Mouse (Mus musculus) T-helper 2 cell (primary cell): ENCODE data around the gene Cep152.

Experiments
- in situ Hi-C: fragments of 300-600 bp; cut with MboI, MseI; formaldehyde crosslinking; loops from one replicate; pipeline ENCODE4 v1.15.1; 2025; ENCODE audit warnings: high pct_unique_total_duplicates

The Cep152 gene

GRCm38 (mm10) chr2:125626536-125626935, 1.6 kb upstream of the Cep152 start:
- in situ Hi-C loops: no loop called here

- in situ Hi-C loops: no loop called here
Measured at GRCm38 (mm10) chr2:125624127-125624685, 707 bp downstream of the Cep152 start.

- in situ Hi-C loops: no loop called here
Measured at GRCm38 (mm10) chr2:125623211-125623610, 1.7 kb downstream of the Cep152 start.

- in situ Hi-C loops: no loop called here
Measured at GRCm38 (mm10) chr2:125620213-125620907, 4.6 kb downstream of the Cep152 start.

DNA sequence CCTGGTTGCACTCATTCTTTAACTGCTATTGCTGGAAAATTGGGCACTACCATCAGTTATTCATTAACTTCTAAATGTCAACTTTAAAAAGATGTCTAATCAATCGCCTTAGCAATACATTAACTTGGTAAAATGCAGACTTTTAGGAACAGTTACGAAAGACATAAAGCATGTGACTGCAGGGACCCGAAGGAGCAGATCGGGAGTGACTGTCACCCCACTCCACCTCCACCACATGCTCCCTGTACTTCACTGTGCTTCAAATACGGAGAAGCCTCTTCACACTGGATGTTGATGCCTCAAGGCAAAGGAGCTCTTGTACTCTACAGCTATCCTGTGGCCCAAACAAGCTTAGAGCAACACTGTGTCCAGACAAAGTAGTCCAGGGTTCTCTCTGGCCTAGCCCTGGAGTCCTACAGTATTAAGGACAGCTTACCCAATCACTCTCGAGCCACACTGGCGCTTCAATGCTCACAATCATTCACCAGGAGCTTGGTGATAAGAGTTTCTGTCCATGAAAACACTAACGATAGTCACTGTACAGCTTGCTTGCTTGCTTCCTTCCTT, 9.0 kb downstream of the Cep152 start:
- in situ Hi-C loops: no loop called here

GRCm38 (mm10) chr2:125615440-125615839, 9.5 kb downstream of the Cep152 start:
- in situ Hi-C loops: no loop called here

DNA sequence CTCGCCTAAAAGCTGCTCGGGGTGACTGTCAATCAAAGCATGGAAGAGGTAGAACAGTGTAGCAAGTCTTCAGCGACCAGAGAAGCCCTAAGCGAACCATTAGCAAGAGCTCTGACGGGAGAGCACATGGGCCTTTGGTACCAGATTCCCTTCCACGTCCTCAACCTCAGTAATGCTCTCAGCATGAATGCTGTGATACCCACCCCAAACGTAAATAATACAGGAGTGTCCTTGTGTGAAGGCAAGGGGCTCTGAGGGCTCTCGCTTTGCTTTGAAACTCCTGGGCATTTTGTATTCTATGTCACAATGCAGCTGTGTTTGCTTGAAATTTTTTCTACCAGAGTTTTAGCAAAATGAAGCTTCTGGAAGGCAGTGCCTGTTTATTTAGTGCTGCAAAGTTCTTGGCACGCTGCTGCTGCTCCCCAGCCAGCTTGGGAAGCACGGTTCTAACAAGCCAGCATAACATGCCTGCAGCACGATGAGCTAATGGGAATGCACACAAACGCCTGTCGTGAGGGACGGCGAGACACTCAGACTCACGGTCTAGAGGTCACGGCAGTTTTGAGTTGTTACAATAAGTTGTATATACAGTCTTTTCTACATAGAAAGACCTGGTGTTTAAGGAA, 18.6 kb downstream of the Cep152 start:
- in situ Hi-C loops: no loop called here

DNA sequence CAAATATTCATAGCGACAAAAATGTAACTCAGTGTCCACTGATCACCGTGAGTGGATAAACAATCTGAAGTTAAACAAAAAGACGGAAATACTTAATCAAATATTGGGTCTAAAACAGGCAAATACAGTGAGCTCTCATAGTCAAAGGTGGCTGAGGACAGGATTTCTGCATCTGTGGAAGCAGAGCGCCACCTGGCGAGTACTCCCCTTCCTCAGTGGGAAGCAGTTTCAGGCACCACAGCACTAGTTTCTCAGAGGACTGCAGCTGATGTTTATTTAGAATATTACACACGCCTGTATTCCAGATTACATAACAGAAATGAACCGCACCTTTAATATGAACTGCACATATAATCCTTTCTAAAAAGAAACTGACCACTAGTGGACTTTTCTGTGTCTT, 20.3 kb downstream of the Cep152 start:
- in situ Hi-C loops: no loop called here

GRCm38 (mm10) chr2:125602970-125603369, 21.9 kb downstream of the Cep152 start:
- in situ Hi-C loops: no loop called here

GRCm38 (mm10) chr2:125598958-125599357, 26.0 kb downstream of the Cep152 start:
- in situ Hi-C loops: no loop called here

- in situ Hi-C loops: no loop called here
Measured at GRCm38 (mm10) chr2:125598251-125598650, 26.7 kb downstream of the Cep152 start.

DNA sequence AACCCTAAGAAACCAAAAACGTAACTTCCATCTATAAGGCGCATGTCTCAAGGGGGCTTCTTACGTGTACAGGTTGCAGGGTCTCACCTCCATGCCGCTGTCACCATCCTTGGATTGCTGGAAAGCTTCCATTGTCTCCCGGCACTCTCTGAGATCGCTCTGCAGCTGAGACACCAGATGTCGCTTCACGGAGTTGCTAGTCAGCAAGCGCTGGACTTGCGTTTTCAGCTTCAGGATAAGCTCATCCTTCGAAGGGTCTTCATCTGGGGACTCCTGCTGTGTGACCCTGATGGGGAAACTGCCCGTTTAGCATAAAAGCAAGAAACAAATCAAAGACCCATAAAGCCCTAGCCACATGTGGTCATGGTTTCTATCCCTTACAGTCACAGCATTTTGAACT, 30.1 kb downstream of the Cep152 start:
- in situ Hi-C loops: no loop called here

DNA sequence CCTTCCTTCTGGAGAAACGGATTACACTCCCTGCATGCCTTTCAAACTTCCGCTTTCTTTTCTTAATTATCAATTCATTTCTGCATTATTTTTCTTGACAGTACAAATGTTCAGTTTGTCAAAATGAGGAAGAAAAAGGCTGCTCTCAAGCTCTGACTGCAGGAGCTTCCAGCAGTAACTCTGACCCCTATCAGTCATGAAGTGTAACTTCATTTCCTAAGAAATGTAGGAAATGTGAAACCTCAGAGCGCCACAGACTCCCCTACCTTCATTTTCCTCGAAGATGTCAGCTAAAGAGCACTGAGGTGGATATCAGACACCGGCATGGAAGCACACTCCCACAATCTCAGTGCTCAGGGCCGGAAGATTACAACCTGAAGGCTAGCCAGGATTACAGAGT, 30.8 kb downstream of the Cep152 start:
- in situ Hi-C loops: no loop called here

DNA sequence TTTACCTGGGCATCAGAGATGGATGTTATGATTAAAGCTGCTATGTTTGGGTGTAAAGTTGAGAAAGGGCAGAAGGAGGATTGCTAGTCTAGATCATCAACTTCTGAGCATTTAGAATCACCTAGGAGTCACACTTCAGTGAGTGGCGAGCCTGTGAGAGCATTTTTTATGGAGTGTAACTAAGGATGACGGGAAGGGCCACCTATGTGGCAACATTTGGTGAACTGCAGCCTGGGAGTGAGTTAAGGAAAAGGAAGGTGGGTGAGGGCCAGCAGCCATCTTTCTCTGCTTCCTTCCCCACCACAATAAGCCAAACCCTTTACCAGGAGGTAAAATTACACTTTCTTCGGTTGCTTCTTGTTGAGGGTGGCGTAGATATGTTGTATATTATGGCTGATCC, 33.0 kb downstream of the Cep152 start:
- in situ Hi-C loops: no loop called here

DNA sequence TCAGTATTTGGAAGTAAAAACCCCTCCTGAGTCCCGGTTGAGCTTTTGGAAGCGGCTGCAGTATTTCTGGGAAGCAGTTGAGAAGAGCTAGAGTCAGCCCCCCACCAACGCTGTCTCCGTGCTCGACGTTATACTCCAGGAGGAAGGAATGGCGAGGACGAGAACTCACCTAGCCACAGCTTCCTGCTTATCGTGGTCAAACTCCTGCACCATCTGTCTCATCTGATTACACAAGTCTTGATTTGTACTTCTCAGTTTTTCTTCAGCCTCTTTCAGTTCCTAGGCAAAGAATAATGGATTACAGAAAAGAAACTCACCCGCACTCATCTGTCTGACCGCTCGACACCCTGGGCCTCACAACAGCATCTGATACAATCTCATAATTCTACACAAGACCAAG, 35.6 kb downstream of the Cep152 start:
- in situ Hi-C loops: no loop called here

DNA sequence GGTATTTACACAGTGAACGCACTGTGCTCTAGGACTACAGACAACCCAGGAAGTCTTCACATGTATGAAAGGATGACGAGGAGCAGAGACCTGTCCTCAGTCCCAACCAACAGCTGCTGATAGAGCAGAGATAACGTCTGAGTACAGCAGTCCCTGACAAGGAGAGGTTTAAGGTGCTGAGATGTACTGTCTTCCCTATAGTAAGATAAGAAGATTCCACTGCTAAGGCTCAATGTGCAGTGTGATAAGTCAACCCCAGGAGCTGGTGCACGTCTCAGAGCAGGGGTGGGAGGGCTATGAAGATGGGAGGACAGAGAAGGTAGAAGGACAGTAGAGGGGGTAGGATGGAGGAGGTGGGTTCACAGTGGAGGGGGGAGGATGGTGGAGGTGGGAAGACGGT, 43.8 kb downstream of the Cep152 start:
- in situ Hi-C loops: no loop called here

- in situ Hi-C loops: no loop called here
Measured at GRCm38 (mm10) chr2:125577670-125578069, 47.2 kb downstream of the Cep152 start.

DNA sequence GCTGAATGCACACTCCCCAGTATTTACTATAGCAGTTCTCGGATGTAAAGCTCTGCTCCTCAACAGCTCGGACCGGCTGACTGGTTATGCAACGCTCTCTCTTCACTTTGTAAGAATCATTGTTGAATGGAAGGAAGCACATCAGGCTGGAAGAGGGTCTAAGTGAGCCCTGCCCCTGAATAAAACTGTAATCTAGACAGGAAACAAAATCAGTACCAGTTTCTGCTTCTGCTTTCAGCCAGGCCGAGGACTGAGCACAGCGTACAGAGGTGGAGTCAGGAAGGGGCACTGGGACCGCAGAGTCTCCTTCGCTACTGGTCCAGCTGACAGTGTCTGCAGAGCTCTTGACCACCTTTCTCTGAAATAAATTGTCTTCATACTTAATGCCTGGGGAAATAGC, 48.4 kb downstream of the Cep152 start:
- in situ Hi-C loops: no loop called here

- in situ Hi-C loops: no loop called here
Measured at GRCm38 (mm10) chr2:125575766-125576165, 49.1 kb downstream of the Cep152 start.

DNA sequence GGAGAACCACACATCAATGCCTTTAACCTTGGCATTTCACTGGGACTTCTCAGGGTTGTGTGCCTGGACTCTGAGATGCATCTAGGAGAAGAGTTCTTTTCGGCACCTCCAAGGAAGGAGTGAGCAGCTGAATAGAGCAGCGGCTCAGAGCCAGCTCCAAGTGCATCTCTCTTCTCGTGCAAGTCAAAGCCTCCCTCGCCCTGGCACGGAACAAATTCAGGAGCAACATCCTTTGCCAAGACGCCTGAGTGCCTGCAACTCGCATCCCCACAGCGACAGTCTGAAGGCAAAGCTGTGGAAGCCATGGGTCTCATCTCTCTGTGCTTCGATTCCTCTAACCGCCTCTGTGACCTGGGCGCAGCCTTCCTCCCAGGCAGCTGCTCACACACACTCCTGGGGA, 61.0 kb downstream of the Cep152 start:
- in situ Hi-C loops: no loop called here

GRCm38 (mm10) chr2:125562407-125562806, 62.5 kb downstream of the Cep152 start:
- in situ Hi-C loops: no loop called here

GRCm38 (mm10) chr2:125560037-125560436, 64.9 kb downstream of the Cep152 start:
- in situ Hi-C loops: no loop called here
